Mouse (Mus musculus) kidney, adult 8-10 months (tissue): ENCODE measurements around the gene Enpp7.
A peak's percentile ranks its signal among the peaks of the same experiment; 100 is the strongest.

Source experiments
- DNase-seq, 2 experiments: peaks; one replicate each; pipeline ENCODE4 v3.0.0; 2022

Enpp7 gene

GRCm38 (mm10) chr11:118987999-118988398 lies at the start of gene Enpp7:
Enpp7 (plus strand) TSS chr11:118988188.
- DNase-seq: peak; percentile 30 to 32

GRCm38 (mm10) chr11:118939731-118940130 lies 48.3 kb upstream of the Enpp7 start:
- DNase-seq: no peak

- no peak for DNase-seq
These were observed 47.4 kb upstream of the Enpp7 start for GRCm38 (mm10) chr11:118940539-118940938.

GRCm38 (mm10) chr11:118941268-118941667 lies 46.7 kb upstream of the Enpp7 start:
- no peak for DNase-seq

GRCm38 (mm10) chr11:118945868-118946267 lies 42.1 kb upstream of the Enpp7 start:
- DNase-seq: peak in 1 of 2 experiments; percentile 8

- DNase-seq: no peak
These were observed 33.0 kb upstream of the Enpp7 start for GRCm38 (mm10) chr11:118955016-118955415.

- no peak for DNase-seq
These were observed 30.9 kb upstream of the Enpp7 start for GRCm38 (mm10) chr11:118957070-118957471.

- no peak for DNase-seq
These were observed 27.3 kb upstream of the Enpp7 start for GRCm38 (mm10) chr11:118960649-118961048.

GRCm38 (mm10) chr11:118962478-118962877 lies 25.5 kb upstream of the Enpp7 start:
- no peak for DNase-seq

GRCm38 (mm10) chr11:118963926-118964325 lies 24.1 kb upstream of the Enpp7 start:
- DNase-seq: no peak

GRCm38 (mm10) chr11:118965078-118965477 lies 22.9 kb upstream of the Enpp7 start:
- DNase-seq: no peak

GRCm38 (mm10) chr11:118971470-118972034 lies 16.4 kb upstream of the Enpp7 start:
- peak in 1 of 2 experiments; percentile 22 for DNase-seq

GRCm38 (mm10) chr11:118972431-118973377 lies 15.3 kb upstream of the Enpp7 start:
- no peak for DNase-seq

- DNase-seq: no peak
These were observed 13.6 kb upstream of the Enpp7 start for GRCm38 (mm10) chr11:118974340-118974739.

GRCm38 (mm10) chr11:118975427-118975826 lies 12.6 kb upstream of the Enpp7 start:
- peak; percentile 24 to 72 for DNase-seq

- peak in 1 of 2 experiments; percentile 15 for DNase-seq
These were observed 12.1 kb upstream of the Enpp7 start for GRCm38 (mm10) chr11:118975917-118976316.

GRCm38 (mm10) chr11:118980388-118980787 lies 7.6 kb upstream of the Enpp7 start:
- DNase-seq: no peak

GRCm38 (mm10) chr11:118981012-118981776 lies 6.8 kb upstream of the Enpp7 start:
- no peak for DNase-seq

GRCm38 (mm10) chr11:118982593-118983113 lies 5.3 kb upstream of the Enpp7 start:
- no peak for DNase-seq

GRCm38 (mm10) chr11:118985571-118985970 lies 2.4 kb upstream of the Enpp7 start:
- DNase-seq: no peak

GRCm38 (mm10) chr11:118992781-118993180 lies 4.8 kb downstream of the Enpp7 start:
- DNase-seq: no peak

GRCm38 (mm10) chr11:118995448-118995847 lies 7.5 kb downstream of the Enpp7 start:
- DNase-seq: no peak

GRCm38 (mm10) chr11:118997182-118997581 lies 9.2 kb downstream of the Enpp7 start:
- no peak for DNase-seq
